Mouse (Mus musculus) adrenal gland, postnatal 14 days (tissue): ENCODE data around the gene Hc. TPM values are rescaled to one million over a fixed set of nuclear protein-coding genes. Genes with fewer than 3 reads are reported as not detected.

Source experiments
- DNase-seq: peaks from one replicate; pipeline ENCODE4 v3.0.0; 2021; ENCODE audit warnings: mixed read lengths
- long read RNA-seq, 2 experiments: library from polyadenylated mRNA; stranded (forward); transcript quantifications; one replicate each; pipeline ENCODE4 v2.0.0; 2021
- total RNA-seq: library from RNA; stranded (reverse); gene quantifications from 2 replicates; pipeline ENCODE4 v1.2.3, GENCODE M21; 2021

Hc gene
- total RNA-seq: 4.0 and 46.1 TPM in 2 replicates
- long read RNA-seq, experiment 1: 0 reads
- long read RNA-seq, experiment 2, full-length matches to known transcripts: 1 of 5 reads
- long read RNA-seq, experiment 2, partial matches to known transcripts: 2 of 5 reads
- long read RNA-seq, experiment 2, other reads (novel, unspliced or antisense): 2 of 5 reads

DNA sequence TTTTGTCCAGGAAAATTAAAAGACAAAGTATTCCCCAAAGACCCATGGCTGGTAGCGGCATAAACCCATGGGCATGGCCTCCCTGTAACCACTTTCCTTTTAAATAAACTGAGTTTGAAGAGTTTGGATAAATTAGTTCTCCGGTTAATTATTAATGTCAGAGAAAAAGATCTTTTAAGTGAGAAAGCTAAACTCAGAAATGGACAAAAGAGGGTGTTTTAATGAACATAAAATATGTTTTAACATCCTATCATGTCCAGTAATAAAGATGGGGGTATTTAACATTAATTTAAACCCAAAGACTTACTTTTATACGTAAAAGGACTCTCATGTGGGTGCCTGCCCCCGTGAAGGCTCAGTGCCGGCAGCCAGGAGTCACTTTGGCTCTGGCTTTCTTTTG, at the start of gene Hc:
Hc (minus strand) TSS at position 101 of the 400 bp plus-strand sequence.
- no peak for DNase-seq

DNA sequence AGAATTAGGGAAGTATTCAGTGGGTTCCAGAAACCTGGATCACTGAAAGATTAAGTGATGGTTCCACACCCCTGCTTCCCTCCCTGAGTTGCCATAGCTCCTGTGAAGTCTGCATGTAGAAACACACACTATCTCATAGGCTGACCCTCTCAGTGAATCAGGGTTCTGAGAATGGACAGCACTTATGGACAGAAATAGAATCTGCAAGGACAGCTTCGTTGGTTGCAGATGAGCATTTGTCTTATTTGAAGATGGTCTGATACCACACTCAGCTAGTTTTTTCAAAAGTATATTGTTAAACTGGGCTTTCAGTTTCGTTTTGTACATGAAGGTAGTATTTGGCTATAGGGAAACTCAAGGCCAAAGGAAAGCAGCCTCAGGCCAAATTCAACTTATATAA, 49.3 kb upstream of the Hc start:
- no peak for DNase-seq

DNA sequence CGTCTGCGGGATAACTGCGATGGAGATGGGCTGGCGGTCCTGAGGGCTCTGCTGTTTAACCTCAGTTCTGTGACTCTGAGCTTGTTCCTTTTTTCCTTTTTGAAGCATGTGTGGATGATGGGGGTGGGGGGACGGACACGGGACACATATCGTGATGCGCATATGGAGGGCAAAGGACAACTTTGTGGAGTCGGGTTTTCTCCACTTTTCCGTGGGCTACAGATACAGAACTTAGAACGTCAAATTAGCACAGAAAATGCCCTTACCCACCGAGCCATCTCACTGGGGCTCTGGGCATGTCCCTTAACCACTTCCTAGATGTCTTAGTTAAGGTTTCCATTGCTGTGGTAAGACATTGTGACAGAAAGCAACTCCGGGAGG, 48.7 kb upstream of the Hc start:
- DNase-seq: no peak

DNA sequence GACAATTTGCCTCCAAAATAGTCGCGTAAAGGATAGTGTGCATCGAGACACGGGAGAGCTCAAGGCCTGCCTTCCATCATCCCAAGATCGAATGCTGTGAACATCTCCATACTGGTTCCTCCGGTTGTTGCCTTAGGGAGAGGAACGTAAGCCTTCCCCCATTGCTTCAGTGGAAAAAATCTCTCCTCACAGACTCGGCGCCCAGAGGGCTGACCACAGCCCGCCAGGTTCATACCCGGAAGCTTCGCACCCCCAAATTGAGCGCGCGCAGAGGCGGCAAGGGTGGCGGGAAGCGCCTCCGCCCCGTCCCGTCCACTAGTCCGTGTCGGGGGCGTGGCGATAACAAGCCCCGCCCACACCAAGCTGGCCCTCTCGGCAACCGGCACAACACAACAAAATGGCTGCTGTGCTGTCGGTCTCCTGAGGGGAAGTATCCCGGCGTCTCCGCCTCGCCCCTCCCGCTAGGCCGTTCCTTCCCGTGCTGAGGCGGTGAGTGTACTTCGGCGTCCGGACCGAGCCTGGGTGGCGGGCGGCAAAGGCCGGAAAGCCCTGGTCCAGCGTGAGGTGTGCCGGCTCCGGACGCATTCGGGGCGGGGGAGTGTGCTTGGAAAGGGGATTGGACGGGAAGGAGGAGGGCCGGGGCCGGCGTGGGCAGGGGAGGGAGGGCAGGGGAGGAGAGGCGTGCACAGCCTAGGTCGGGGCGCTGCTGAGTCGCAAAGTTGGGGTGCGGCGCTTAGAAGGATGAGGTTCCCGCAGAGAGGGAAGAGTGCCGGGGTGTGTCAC, 48.1 kb upstream of the Hc start, which contains the start of gene Cntrl:
Cntrl (plus strand) TSS at position 352 of the 783 bp plus-strand sequence.
- peak; percentile 97 for DNase-seq

DNA sequence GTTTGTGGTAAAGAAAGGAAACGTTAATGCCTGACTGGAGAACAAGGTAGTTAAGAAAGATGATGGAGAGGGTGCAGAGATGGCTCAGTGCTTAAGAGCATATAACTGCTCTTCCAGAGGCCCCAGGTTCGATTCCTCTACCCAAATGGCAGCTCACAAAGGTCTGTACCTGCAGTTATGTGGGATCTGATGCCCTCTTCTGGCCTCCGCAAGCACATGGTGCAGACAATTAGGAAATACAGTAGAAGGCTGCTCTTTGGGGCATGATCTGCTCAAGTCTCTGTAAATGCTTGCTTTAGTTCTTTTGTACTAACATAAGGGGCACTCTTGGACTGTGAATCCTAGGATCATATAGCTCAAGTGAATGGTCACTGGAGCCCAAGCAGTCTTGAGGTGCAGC, 47.5 kb upstream of the Hc start:
- peak; percentile 54 for DNase-seq

DNA sequence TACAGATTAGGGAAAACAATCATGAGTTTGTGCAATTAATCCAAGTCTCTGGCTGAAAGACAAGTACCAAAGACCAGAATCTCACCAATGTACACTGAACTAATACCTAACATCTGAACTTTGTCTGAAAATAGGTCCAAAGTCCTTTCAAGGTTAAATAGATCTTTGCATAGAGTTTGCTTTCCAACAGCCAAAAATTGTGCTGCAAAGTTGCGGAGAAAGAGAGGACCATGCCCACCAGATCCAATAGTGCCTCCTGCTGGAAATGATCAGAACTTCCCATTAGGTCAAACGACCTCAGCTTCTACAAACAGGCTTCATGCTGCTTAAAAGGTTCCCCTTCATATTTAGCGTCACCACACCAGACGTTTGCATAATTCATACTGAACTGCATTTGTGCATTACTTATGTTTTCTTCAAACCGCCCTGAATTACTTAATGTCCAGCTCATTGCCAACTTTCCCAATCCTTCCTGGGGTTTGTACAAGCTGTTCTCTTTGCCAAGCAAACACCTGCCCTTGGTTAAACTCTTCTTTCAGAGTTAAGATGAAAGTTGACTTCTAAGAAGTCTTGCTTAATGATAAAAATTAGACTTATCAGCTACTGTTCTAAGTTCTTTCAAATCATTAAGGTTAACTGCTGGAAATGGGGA, 46.9 kb upstream of the Hc start:
- peak; percentile 45 for DNase-seq

DNA sequence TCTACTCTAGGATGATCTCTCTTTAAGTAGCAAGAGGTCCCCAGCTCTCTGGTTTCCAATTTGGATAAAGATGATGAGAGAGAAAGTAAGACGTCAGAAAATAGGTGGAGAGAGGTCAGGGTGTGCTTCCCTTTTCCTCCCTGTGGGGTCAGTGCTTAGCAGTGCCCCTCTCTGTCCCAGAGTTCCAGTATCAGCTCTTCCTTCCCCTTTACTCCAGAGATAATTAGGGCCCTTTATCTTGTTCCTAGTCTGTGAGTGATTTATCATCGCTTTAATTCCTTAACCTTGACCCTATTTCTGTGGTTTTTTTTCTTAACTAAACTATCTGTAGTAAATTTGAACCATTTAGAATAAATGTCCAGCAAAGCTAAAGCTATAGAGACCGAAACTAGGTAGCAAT, 43.6 kb upstream of the Hc start:
- DNase-seq: no peak

DNA sequence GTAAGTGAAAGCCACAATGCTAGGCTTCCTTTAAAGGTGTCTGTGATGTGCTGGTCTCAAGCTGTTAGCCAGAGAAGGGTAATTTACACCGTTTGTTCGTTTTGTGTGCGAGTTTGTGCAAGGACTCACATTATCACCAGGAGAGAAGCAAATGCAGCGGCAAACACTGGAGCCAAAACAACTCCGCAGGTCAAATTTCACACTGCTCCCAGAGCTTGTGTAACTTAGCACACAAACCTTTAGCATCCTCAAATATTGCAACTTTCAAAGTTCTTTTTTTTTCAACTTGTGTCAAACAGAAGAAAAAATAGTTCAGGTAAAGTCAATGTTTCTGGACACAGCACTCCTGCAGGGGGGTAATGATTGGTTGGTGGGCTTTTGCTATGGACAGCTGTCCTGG, 42.3 kb upstream of the Hc start:
- DNase-seq: no peak

DNA sequence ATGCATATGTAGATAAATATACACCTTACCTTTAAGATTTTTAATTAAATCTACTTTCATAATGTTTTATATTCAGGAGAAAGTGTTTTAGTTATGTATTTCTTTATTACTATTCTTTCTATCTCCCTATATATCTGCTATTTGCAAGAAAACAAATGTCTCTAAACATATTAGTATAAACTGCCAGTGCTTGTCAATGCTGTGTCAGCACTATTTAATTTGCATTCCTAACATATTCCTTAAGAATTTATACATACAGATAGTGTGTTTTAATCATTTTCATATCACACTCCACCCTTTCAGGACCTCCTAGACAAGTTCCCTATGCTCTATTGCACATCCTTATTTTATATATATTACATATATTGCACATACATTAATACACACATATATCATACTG, 41.5 kb upstream of the Hc start:
- no peak for DNase-seq

DNA sequence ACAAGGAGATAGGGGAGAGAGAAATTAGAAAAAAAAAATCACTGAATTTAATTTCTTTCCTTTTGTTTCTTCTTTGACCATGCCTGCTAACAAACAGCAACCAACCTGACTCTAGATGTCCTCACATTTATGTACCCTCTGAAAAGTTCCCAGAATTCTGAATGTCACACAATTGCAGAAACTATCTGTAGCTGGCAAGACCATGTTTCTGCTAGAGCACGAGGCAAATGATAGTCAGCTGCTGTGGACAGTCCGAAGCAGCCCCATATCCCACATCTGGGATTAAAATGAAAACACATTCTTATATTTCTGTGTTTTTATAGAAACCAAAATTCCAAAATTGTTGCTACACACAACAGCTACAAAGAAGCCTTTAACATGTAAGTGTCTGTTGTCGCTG, 40.2 kb upstream of the Hc start, which contains the start of gene AI182371:
AI182371 (minus strand) TSS at position 101 of the 400 bp plus-strand sequence.
- no peak for DNase-seq

DNA sequence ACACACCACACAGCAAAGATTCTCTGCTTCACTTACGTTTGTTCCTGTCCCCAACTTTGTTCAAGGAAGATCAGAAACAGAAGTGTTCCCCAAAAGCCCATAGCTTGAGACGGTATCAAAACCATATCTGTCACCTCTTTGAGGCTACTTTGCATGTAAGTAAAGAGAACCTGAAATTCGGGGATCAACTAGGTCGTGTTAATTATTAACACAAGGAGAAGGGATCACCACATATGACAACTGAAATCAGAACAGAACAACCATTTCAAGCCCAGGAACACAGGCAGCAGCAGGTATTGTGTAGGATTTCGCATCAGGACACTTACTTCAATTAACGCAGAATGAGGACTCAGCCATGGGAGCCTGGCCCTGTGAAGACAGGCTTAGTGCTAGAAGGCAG, 39.3 kb upstream of the Hc start:
- no peak for DNase-seq

DNA sequence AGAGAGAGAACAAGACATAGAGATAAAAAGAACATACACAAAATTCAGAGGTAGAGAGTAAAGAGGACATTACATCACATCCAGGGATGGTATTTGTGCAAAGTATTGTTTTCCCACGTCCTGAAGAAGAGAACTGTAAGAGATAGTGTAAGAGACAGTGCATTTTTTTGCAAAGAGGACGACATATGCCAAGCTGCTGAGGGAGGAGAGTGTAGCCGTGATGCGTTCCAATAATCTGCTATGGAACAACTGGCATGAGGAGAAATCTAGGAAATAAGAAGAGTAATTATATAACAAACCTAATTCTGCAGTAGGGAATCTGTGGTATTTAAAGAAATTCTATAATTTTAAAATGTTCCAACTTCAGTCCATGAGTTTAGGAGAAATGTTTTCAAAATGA, 26.2 kb upstream of the Hc start:
- no peak for DNase-seq

DNA sequence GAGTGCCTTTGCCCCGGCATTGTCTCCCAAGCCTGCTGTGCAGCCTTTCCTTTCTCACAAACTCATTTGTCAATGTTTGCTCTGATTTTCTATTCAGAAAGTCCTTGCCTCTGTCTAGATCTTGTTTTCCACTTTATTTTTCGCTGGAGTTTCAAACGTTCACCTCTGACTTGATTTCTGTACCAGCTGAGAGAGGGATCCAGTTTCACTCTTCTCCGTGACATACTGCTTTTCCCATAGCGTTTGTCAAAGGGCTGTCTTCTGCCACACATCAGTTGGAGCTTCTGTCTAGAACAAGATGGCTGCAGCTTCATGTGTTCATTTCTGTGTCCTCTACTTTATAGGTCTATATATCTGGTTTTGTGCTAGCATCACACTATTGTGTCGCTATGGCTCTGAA, 17.9 kb upstream of the Hc start:
- DNase-seq: no peak

DNA sequence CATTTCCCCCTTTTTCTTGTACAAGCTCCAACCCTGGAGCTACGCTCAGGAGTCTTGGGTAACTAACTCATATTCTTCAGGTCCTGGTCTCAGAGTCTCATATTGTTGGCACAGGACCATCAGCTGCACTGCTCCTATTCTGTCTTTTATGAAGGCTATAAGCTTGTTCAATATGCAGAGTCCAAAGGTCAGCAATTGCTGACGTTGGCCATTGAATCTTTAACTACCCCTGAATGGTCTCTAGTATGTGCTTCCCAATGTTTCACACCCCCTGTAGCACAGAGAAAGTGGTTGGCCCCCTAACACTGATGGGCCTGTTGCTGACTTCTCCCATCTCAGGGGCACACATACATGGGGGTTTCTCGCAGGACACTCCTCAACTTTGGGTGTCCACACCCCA, 13.1 kb upstream of the Hc start:
- DNase-seq: no peak

DNA sequence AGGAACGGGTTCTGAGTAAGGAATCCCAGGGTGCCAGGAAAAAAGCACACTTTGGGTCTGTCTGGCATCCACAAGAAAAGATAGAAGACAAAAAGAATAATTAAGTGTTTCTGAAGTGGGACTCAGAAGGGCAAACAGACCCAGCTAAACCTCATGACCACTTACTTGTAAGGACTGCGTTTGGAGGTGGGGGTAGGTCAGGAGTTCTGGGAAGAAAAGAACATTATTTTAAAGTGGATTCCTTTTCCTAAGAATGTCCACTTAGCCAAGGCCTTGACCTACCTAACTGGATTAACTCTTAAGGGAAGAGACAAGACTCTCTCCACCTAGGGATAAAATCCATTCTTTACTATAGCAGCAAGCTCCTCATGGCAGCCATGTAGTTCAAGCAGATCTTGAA, 11.3 kb upstream of the Hc start:
- DNase-seq: no peak

DNA sequence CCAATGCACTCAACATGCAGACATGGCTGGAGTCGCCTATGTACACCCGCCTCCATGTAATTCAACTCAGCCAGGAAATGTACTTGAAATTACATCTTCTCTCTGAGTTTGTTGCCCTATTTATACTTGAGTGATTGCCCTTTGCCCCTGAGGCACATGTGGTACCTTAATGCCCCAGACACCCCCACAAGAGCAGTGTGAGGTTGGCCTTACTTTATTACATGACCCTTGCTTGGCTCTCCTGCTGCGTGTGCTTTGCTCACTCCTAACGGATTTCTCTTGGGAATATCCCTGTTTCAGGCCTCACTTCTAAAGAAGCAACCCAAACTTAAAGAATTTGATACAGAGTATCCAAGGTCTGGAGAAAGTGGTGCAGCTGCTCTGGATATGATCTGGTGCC, 9.0 kb upstream of the Hc start:
- DNase-seq: no peak

DNA sequence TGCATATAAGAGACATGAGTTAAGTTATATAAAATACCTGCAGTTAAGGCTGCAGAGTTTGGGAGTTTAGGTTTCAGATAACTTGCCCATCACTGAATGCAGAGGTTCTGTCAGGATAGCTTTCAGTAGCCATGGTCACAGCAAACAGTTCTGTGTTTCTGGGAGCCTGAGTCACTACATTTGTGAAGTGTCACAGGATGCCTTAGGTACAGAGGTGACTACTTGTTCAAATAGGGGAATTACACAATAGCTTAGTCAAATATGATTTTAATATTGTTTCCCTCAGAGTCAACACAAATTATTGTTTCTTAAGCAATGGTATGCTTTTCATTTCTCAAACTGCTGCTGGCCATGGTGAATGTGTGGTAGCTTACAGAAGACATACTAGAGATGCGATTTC, 7.9 kb upstream of the Hc start:
- DNase-seq: no peak

DNA sequence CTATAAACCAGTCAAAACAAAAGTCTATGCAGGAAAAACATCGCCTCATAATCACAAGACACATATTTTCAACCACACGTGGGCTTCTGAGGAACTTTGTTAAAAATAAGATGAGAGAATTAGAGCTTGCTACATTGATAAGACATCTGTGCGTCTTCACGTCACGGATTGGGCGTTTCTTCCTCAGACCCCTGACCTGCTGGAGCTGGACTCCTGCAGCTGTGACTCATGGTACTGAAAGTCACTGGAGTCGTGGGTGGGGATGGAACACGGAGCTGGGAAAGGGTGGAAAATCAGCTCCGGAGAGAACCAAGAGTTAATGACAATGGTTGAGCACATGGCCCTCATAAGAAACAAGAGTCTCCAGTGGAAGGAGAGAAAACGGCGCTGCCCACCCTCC, 5.9 kb upstream of the Hc start:
- no peak for DNase-seq

DNA sequence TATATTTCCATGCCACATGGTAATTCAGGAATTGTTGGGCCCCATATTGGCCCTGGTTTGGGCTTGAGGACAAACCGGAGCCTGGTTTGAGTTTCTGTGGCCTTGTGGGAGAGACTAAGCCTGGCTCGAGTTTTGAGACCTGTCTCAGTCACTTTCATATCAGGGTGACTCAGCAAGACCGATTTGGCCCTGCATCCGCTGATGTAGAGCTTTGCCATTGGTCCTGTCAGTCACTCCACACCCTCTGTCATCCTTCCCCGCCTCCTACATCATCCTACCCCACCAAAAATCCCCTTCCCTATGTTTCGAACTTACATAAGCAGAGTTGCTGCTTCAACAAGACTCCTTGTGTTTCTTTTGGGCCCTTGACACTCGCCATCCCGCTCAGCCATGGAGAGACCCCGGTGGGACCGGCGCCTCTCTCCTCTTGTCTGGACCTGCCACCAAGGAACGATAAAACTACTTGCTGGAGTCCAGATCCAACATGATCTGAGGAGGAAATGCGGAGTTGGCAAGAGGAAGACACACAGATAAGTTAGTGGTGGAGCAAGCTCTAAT, 5.4 kb upstream of the Hc start:
- no peak for DNase-seq

DNA sequence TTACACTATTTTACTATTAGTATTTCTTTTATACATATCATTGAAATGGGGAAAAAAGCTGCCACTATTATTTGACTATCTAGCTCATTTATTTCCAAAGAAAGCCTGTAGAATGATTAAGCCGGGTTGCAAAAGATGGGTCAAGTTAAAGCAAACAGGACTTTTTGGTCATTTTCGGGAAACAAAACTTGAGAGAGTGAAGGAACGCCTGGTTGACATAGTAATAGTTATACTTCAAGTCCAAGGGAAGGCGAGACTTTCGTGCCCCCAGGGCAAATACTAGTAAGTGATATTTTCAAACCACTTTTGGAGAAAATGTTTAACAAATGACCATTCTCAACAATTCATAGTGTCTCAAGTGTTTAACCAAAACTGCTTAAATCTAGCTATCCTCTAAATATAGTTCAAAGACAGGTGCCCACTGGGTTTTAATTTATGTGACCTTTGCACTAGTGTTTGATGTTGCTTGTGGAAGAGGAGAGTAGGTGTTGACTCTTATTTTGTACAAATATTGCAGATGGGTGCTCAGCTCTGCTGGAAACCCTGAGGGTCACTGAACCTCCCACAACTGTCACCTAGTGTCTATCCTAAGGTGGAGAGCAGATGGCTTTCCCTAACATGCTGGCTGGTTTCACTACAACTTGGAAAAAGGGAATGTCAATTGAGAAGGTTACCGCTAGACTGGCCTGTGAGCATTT, 2.2 kb upstream of the Hc start:
- no peak for DNase-seq

DNA sequence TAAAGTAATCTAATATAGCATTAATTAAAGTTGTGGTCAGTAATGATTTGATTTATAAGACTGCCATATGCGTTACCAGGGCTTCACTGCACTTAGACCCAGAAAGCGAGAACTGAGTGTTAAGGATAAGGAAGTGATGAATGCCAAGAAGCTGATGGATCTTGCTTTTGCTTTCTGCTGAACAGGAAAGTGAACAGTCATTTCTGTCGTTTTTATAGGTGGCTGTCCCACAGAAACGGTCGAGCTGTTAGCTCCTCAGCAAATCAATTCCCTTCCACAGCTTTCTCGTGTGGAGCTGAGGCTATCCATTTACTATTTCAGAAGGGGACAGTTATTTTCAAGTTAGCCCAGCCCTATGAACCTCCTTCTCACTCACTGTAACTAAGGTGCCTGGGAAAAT, 341 bp downstream of the Hc start:
- DNase-seq: no peak

DNA sequence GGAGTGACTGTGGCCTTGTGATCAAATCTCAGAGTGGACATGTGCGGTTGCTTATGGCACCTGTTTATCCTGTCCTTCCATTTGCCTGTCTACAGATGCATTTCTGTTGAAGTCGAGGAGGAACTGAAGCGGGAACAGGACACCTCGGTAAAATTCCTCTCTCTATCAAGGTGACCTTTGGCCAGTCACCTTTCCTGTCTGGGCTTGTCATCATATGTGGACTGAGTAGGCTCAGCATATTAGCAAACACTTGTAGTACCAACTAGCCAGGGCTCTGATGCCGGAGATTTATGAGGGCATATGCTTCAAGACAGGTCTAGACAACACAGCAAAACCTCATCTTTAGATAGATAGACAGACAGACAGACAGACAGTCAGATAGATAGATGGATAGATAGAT, 982 bp downstream of the Hc start:
- DNase-seq: no peak

DNA sequence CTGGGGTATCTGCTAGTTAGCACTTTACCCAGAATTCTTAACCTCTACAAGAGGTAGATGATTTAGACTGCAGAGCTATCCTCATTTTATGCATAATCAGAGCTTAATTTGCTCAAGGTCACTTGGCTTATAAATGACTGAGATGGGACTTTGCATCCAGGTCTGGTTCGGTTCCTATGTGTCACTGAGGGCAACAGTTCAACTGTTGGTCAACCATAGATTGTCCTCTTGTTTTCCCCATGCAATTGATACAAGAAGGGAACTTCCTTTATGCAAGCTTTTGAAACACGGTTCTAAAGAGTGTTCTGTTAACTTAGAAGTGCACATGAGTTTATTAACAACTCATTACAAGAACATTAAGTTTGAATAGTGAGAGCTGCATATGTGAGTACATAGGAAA, 2.9 kb downstream of the Hc start:
- no peak for DNase-seq
